Mouse (Mus musculus) olfactory bulb, adult 2 months (tissue): ENCODE measurements around the gene Ergic2.

ENCODE experiments used
- CTCF ChIP-seq: fragments of 200-500 bp; IDR thresholded peaks from 2 replicates; pipeline ENCODE4 v1.5.1; 2012; ENCODE audit warnings: low read depth, mild to moderate bottlenecking, low read length, moderate library complexity; ENCODE audit not compliant: insufficient read depth
- POLR2A ChIP-seq: fragments of 200-500 bp; IDR thresholded peaks from 2 replicates; pipeline ENCODE4 v1.6.1; 2012; ENCODE audit warnings: mild to moderate bottlenecking, low read depth, low read length, moderate library complexity; ENCODE audit not compliant: insufficient read depth

- TF ChIP-seq POLR2A (no peak), CTCF (no peak)
Observed at GRCm38 (mm10) chr6:148239311-148239710, 27.1 kb upstream of the Ergic2 start.
